Mouse (Mus musculus) liver, adult 2 months (tissue): ENCODE data around the gene Map2k7. TPM values are rescaled to one million over a fixed set of nuclear protein-coding genes. Genes with fewer than 3 reads are reported as not detected.

Experiments
- DNase-seq: peaks from one replicate; pipeline ENCODE4 v3.0.0-alpha.2; 2011; ENCODE audit warnings: low read depth, low spot score; ENCODE audit errors: extremely low read depth
- H3K27ac ChIP-seq: fragments of 200-500 bp; replicated peaks from 2 replicates; pipeline ENCODE4 v1.5.1; 2012; ENCODE audit warnings: low read depth, mild to moderate bottlenecking, control low read depth, inconsistent platforms, low read length; ENCODE audit not compliant: insufficient read depth
- H3K27me3 ChIP-seq: fragments of 200-500 bp; 2 replicates; pipeline ENCODE4 v1.6.1; 2012; ENCODE audit warnings: mild to moderate bottlenecking, moderate library complexity, low read length, inconsistent platforms; ENCODE audit not compliant: control insufficient read depth, insufficient read depth
- H3K36me3 ChIP-seq: fragments of 200-500 bp; 2 replicates; pipeline ENCODE4 v1.6.1; 2012; ENCODE audit warnings: low read length, inconsistent platforms; ENCODE audit not compliant: control insufficient read depth, insufficient read depth
- H3K4me1 ChIP-seq: fragments of 200-500 bp; 2 replicates; pipeline ENCODE4 v1.6.1; 2011; ENCODE audit warnings: low read length; ENCODE audit not compliant: control insufficient read depth, insufficient read depth
- H3K4me3 ChIP-seq: fragments of 200-500 bp; 2 replicates; pipeline ENCODE4 v1.5.1; 2011; ENCODE audit warnings: low read depth, mild to moderate bottlenecking, control low read depth, low read length, moderate library complexity; ENCODE audit not compliant: insufficient read depth
- H3K79me2 ChIP-seq: fragments of 200-500 bp; 2 replicates; pipeline ENCODE4 v1.6.1; 2012; ENCODE audit warnings: inconsistent platforms, mild to moderate bottlenecking, low read length, moderate library complexity; ENCODE audit not compliant: control insufficient read depth, insufficient read depth
- H3K9ac ChIP-seq: fragments of 200-500 bp; 2 replicates; pipeline ENCODE4 v1.6.1; 2012; ENCODE audit warnings: low read depth, mild to moderate bottlenecking, control low read depth, inconsistent platforms, low read length
- CTCF ChIP-seq: fragments of 200-500 bp; IDR thresholded peaks from 2 replicates; pipeline ENCODE4 v1.5.1; 2011; ENCODE audit warnings: low read depth, low read length, control low read depth
- POLR2A ChIP-seq: fragments of 200-500 bp; IDR thresholded peaks from 2 replicates; pipeline ENCODE4 v1.6.1; 2011; ENCODE audit warnings: low read length, control low read depth; ENCODE audit not compliant: insufficient read depth; ENCODE audit errors: extremely low read depth
- WGBS: fragments of 180-500 bp; shearing (Covaris S2); methylation state at CpG from one replicate; pipeline ENCODE4 v1.1.7; 2018; 5-methylcytosine and 5-hydroxymethylcytosine counted together
- polyA plus RNA-seq: library from polyadenylated mRNA; depleted of rRNA; stranded (reverse); fragments of >200 nt; gene quantifications from 2 replicates; pipeline ENCODE4 v1.2.3, GENCODE M21; 2012
- total RNA-seq: library from RNA; depleted of rRNA; stranded (reverse); fragments of >200 nt; gene quantifications from 2 replicates; pipeline ENCODE4 v1.2.3, GENCODE M21; 2014

Gene Map2k7
- total and polyA plus RNA-seq, 2 experiments, result 9.5 to 26.1 TPM

- no peaks in the 10 kb centered on the region for H3K4me1 ChIP-seq
- no peak overlapping the region for H3K27ac ChIP-seq
- H3K36me3 ChIP-seq, result no peaks in the 10 kb centered on the region
- TF ChIP-seq POLR2A, result no peak
- no peak for DNase-seq
- WGBS, result 74% methylated on average over 2 of the region's 2 CpGs
- no peaks in the 10 kb centered on the region for H3K79me2 ChIP-seq
- no peak overlapping the region for H3K4me3 ChIP-seq
- H3K9ac ChIP-seq, result no peak overlapping the region
- no peaks in the 10 kb centered on the region for H3K27me3 ChIP-seq
These were observed 37.2 kb upstream of the Map2k7 start for GRCm38 (mm10) chr8:4201321-4201720.

GRCm38 (mm10) chr8:4205246-4206123 is 33.1 kb upstream of the Map2k7 start:
- H3K27ac ChIP-seq, result no peak overlapping the region
- no peak overlapping the region for H3K9ac ChIP-seq
- H3K4me1 ChIP-seq, result no peaks in the 10 kb centered on the region
- H3K27me3 ChIP-seq, result no peaks in the 10 kb centered on the region
- no peak for TF ChIP-seq CTCF
- TF ChIP-seq POLR2A, result no peak
- H3K36me3 ChIP-seq, result no peaks in the 10 kb centered on the region
- no peak overlapping the region for H3K4me3 ChIP-seq
- DNase-seq, result no peak
- WGBS, result 81% methylated on average over 38 of the region's 38 CpGs
- no peaks in the 10 kb centered on the region for H3K79me2 ChIP-seq

- H3K9ac ChIP-seq, result no peak overlapping the region
- WGBS, result 76% methylated on average over 44 of the region's 44 CpGs
These were observed 32.1 kb upstream of the Map2k7 start for GRCm38 (mm10) chr8:4206182-4207015.

DNA sequence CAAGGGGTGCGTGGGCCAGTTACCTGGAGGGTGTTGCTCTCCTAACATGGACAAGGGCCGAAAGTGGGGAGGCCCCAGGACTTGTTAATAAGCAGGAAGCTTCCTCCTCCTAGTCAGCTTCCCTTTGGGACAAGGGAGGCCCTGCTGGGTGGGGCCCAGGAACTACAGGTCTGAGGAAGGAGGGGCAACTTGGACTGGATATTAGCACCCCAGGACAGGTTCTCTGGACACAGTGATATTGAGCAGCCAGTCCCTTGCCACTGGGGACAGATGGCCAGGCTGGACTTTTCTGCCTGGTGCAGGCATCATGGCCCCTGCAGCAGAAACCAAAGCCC is 31.6 kb upstream of the Map2k7 start:
- 81% methylated on average over 2 of the region's 2 CpGs for WGBS
- H3K27ac ChIP-seq, result no peak overlapping the region
- H3K9ac ChIP-seq, result no peak overlapping the region
- TF ChIP-seq POLR2A, result no peak
- TF ChIP-seq CTCF, result no peak
- H3K36me3 ChIP-seq, result no peaks in the 10 kb centered on the region
- H3K27me3 ChIP-seq, result no peaks in the 10 kb centered on the region
- DNase-seq, result no peak
- H3K4me1 ChIP-seq, result no peaks in the 10 kb centered on the region
- no peak overlapping the region for H3K4me3 ChIP-seq
- H3K79me2 ChIP-seq, result no peaks in the 10 kb centered on the region

More at GRCm38 (mm10) chr8:4206182-4207015, 32.1 kb upstream of the Map2k7 start:
- no peaks in the 10 kb centered on the region for H3K27me3 ChIP-seq
- DNase-seq, result no peak
- H3K36me3 ChIP-seq, result no peaks in the 10 kb centered on the region
- no peak overlapping the region for H3K27ac ChIP-seq
- no peaks in the 10 kb centered on the region for H3K79me2 ChIP-seq
- TF ChIP-seq CTCF, result no peak
- no peak for TF ChIP-seq POLR2A
- H3K4me1 ChIP-seq, result no peaks in the 10 kb centered on the region
- no peak overlapping the region for H3K4me3 ChIP-seq

DNA sequence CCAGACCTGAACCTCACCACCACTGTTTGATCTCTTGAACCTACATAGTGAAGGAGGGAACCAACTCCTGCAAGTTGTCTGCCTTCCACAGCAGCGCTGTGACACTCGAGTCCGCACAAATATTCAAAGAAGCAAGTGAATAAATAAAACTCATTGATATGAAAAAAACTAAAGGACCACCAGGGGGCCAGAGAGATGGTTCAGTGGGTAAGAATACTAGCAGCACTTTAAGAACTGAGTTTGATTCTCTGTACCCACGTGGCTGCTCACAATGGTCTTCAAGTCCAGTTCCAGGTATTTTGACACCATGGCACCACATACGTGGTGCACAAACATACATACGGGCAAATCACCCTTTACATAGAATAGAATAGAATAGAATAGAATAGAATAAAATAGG is 27.4 kb upstream of the Map2k7 start:
- H3K36me3 ChIP-seq, result no peaks in the 10 kb centered on the region
- H3K27me3 ChIP-seq, result no peaks in the 10 kb centered on the region; the same call in 1 of the 2 replicates
- H3K27ac ChIP-seq, result no peak overlapping the region
- H3K9ac ChIP-seq, result no peak overlapping the region
- no peak for DNase-seq
- 84% methylated on average over 6 of the region's 6 CpGs for WGBS
- TF ChIP-seq POLR2A, result no peak
- no peak for TF ChIP-seq CTCF
- H3K79me2 ChIP-seq, result no peaks in the 10 kb centered on the region
- no peak overlapping the region for H3K4me3 ChIP-seq
- peaks cover 11% of the 10 kb centered on the region for H3K4me1 ChIP-seq

- under 1% methylated on average over 25 of the region's 25 CpGs for WGBS
- H3K36me3 ChIP-seq, result no peaks in the 10 kb centered on the region
- peaks cover 11% of the 10 kb centered on the region for H3K4me1 ChIP-seq
- H3K4me3 ChIP-seq, result peak overlapping the region; percentile 39; the same call in 1 of the 2 replicates
- TF ChIP-seq CTCF, result no peak
- TF ChIP-seq POLR2A, result no peak
- no peak overlapping the region for H3K27ac ChIP-seq
- DNase-seq, result no peak
- H3K9ac ChIP-seq, result peak overlapping the region; percentile 42
- peaks cover 11% of the 10 kb centered on the region for H3K27me3 ChIP-seq
- H3K79me2 ChIP-seq, result no peaks in the 10 kb centered on the region
These were observed 25.7 kb upstream of the Map2k7 start for GRCm38 (mm10) chr8:4212809-4213209.
